Mouse (Mus musculus): ENCODE measurements at regions not wholly inside any gene's neighbourhood (a gene's known extent, or its start where the extent isn't known, plus 50 kb on each side); places are given as distances from the start of the nearest gene placed in this dataset.

- TF ChIP-seq CTCF (conservative IDR thresholded peaks at IDR 0.05; ENCODE audit: insufficient read depth, insufficient read length, low read depth, low read length) (no peak), POLR2A (IDR thresholded peaks at IDR 0.05; ENCODE audit: low read depth, low read length) (no peak)
Measured at GRCm38 (mm10) chr12:50839391-50839790, 190.5 kb upstream of the Prkd1 start.

All from kidney, adult 2 months (tissue).